Mouse (Mus musculus) testis, adult 2 months (tissue): ENCODE results near the gene Itih1.

ENCODE experiments used
- CTCF ChIP-seq: fragments of 200-500 bp; IDR thresholded peaks from 2 replicates; pipeline ENCODE4 v1.5.1; 2012; ENCODE audit warnings: low read depth, mild to moderate bottlenecking, inconsistent platforms, low read length, moderate library complexity; ENCODE audit not compliant: control insufficient read depth, insufficient read depth, insufficient replicate concordance
- POLR2A ChIP-seq: fragments of 200-500 bp; IDR thresholded peaks from 2 replicates; pipeline ENCODE4 v1.6.1; 2012; ENCODE audit warnings: low read depth, mild to moderate bottlenecking, inconsistent platforms, low read length, moderate library complexity; ENCODE audit not compliant: control insufficient read depth

- TF ChIP-seq CTCF (no peak), POLR2A (no peak)
Measured at GRCm38 (mm10) chr14:30899972-30900371, 43.1 kb downstream of the Itih1 start.
